ENCODE assay signal across 8 mouse cellular contexts in the genomic region with DNA sequence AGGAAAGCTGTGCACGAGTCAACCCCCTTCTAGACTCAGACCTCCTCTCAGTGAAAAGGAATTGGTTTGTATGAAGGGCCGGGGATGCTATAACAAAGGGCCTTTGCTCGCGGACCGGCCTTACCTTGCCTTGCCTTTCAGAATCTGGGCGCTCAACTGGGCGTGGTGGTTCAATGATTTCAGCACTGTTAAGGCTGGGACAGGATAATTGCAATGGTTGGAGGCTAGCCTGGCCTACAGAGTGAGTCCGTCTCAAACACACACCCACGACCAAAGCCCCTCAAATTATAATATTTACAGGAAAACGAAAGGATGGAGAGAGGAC. TPM values are rescaled to one million over a fixed set of nuclear protein-coding genes. Genes with fewer than 3 reads are reported as not detected.
DNase-seq lines count a peak whose midpoint lies in the region; ATAC-seq and TF ChIP-seq lines count a peak whose summit lies in the region.

A gene (minus strand): TSS at position 132 of the 325 bp plus-strand sequence.

- H3K9ac ChIP-seq in limb, embryonic 14.5 days (ENCODE audit: low read depth, low read length, severe bottlenecking) = peak within 1 kb of the TSS; percentile 50
- H3K9ac ChIP-seq in stomach, embryonic 16.5 days (ENCODE audit: low read length) = peak within 1 kb of the TSS; percentile 72

- no peak for TF ChIP-seq POLR2A in testis, adult 2 months (IDR thresholded peaks at IDR 0.05; ENCODE audit: control insufficient read depth, low read depth, low read length)
- no peak for TF ChIP-seq POLR2A in limb, embryonic 14.5 days (IDR thresholded peaks at IDR 0.05; ENCODE audit: borderline replicate concordance, extremely low read depth, insufficient read depth, insufficient read length)

- H3K4me2 ChIP-seq in limb, embryonic 14.5 days (replicated peaks; ENCODE audit: low read depth, low read length, severe bottlenecking) = peak within 1 kb of the TSS; percentile 98
- peak within 1 kb of the TSS; percentile 81 for H3K4me2 ChIP-seq in stomach, embryonic 16.5 days (ENCODE audit: low read depth, low read length)

- no peak for DNase-seq in gastrocnemius, adult 2 months
- DNase-seq in gastrocnemius, postnatal 10 days = no peak
- no peak for DNase-seq in testis, postnatal 14 days (ENCODE audit: low spot score)
- DNase-seq in limb, embryonic 14.5 days (ENCODE audit: low spot score) = no peak
- no peak for DNase-seq in frontal cortex, postnatal 10 days (ENCODE audit: low spot score in 2 of 2)
- no peak for DNase-seq in frontal cortex, adult 2 months (ENCODE audit: extremely low spot score in 1 of 2, low spot score in 1 of 2)

- peak within 1 kb of the TSS; percentile 72 for H3K27ac ChIP-seq in gastrocnemius, adult 2 months
- H3K27ac ChIP-seq in testis, adult 2 months (ENCODE audit: control insufficient read depth, insufficient read depth, low read depth, low read length) = no peak within 1 kb of the TSS
- no peak within 1 kb of the TSS for H3K27ac ChIP-seq in limb, embryonic 14.5 days (replicated peaks; ENCODE audit: low read depth, low read length)
- H3K27ac ChIP-seq in stomach, embryonic 16.5 days (ENCODE audit: low read length) = peak within 1 kb of the TSS; percentile 52

- H3K27me3 ChIP-seq in testis, adult 2 months (ENCODE audit: control insufficient read depth, insufficient read depth, low read length) = no peaks in the 10 kb centered on the region
- 0 out of 2 replicates have a peak, but pooled peaks cover 9% of the 10 kb centered on the region for H3K27me3 ChIP-seq in limb, embryonic 14.5 days (ENCODE audit: control insufficient read depth, insufficient read depth, low read length)
- H3K27me3 ChIP-seq in stomach, embryonic 16.5 days (ENCODE audit: control insufficient read depth, insufficient read depth, low read length) = no peaks in the 10 kb centered on the region; the same call in 1 of the 2 replicates

- intact Hi-C loops in gastrocnemius, adult 2 months (cut with DNase I) = no loop called here

- H3K4me3 ChIP-seq in gastrocnemius, adult 2 months = peak within 1 kb of the TSS; percentile 83
- H3K4me3 ChIP-seq in testis, adult 2 months (ENCODE audit: control insufficient read depth, low read depth, low read length) = peak within 1 kb of the TSS; percentile 30
- H3K4me3 ChIP-seq in limb, embryonic 14.5 days (replicated peaks; ENCODE audit: low read length) = peak within 1 kb of the TSS; percentile 50
- H3K4me3 ChIP-seq in stomach, embryonic 16.5 days (replicated peaks; ENCODE audit: low read length) = peak within 1 kb of the TSS; percentile 55

- 7% methylated on average over 10 of the region's 10 CpGs for WGBS in limb, embryonic 14.5 days
- WGBS in stomach, embryonic 16.5 days = 18% methylated on average over 10 of the region's 10 CpGs

- TF ChIP-seq CTCF in gastrocnemius, adult 2 months (IDR thresholded peaks at IDR 0.05) = no peak
- TF ChIP-seq CTCF in testis, adult 2 months (IDR thresholded peaks at IDR 0.05; ENCODE audit: control insufficient read depth, insufficient read depth, insufficient replicate concordance, low read depth, low read length) = no peak

- peaks cover 8% of the 10 kb centered on the region for H3K4me1 ChIP-seq in testis, adult 2 months (ENCODE audit: control insufficient read depth, insufficient read depth, low read length)
- H3K4me1 ChIP-seq in limb, embryonic 14.5 days (ENCODE audit: control insufficient read depth, insufficient read depth, low read length) = peaks cover 12% of the 10 kb centered on the region
- peaks cover 7% of the 10 kb centered on the region for H3K4me1 ChIP-seq in stomach, embryonic 16.5 days (ENCODE audit: control insufficient read depth, insufficient read depth, low read length)

- no peaks in the 10 kb centered on the region for H3K36me3 ChIP-seq in testis, adult 2 months (ENCODE audit: control insufficient read depth, insufficient read depth, low read length)
- no peaks in the 10 kb centered on the region for H3K36me3 ChIP-seq in limb, embryonic 14.5 days (ENCODE audit: control insufficient read depth, insufficient read depth, low read length)
- no peaks in the 10 kb centered on the region for H3K36me3 ChIP-seq in stomach, embryonic 16.5 days (ENCODE audit: control insufficient read depth, insufficient read depth, low read length)

- H3K9me3 ChIP-seq in limb, embryonic 14.5 days (ENCODE audit: control insufficient read depth, low read length) = no peaks in the 10 kb centered on the region
- no peaks in the 10 kb centered on the region for H3K9me3 ChIP-seq in stomach, embryonic 16.5 days (replicated peaks; ENCODE audit: control insufficient read depth, low read length)

- 0 out of 2 replicates have a peak, but pooled peaks have one; percentile 4 for ATAC-seq in limb, embryonic 14.5 days (ENCODE audit: low FRiP score, low read depth)
- peak; percentile 45 for ATAC-seq in stomach, embryonic 16.5 days (ENCODE audit: insufficient read depth, low FRiP score)

RNA-seq across cellular contexts. Expression of the gene that starts here (rescaled TPM):
- under 1 TPM; 0.69 to 0.75 TPM for total RNA-seq in gastrocnemius, adult 2 months (2021)
- 1 to 10 TPM in 1 of 2 experiments, under 1 TPM in 1; 0.96 to 1.4 TPM for total RNA-seq in gastrocnemius, postnatal 10 days (2021)
- 7.5 and 9.7 TPM in 2 replicates for polyA plus RNA-seq in testis, adult 2 months (2012; rRNA removed)
- 0.79 and 2.6 TPM in 2 replicates for polyA plus RNA-seq in limb, embryonic 14.5 days (2012; rRNA removed)
- 2.9 and 4.3 TPM in 2 replicates for polyA plus RNA-seq in limb, embryonic 14.5 days (2014; fragmentation: Nextera tagmentation; extraction: Ambion mirVana)
- 56.1 and 59.9 TPM in 2 replicates for polyA plus RNA-seq in stomach, embryonic 16.5 days (2015; fragmentation: Nextera tagmentation; extraction: Ambion mirVana)
- polyA plus RNA-seq in frontal cortex, adult 2 months (2012; rRNA removed) = 2.7 and 3.9 TPM in 2 replicates

Comparison
In these comparisons a context has a peak if more than half of its experiments do, and no peak if none do; other contexts are left out.
1. H3K27ac ChIP-seq: peak in gastrocnemius, adult 2 months (single experiment) and stomach, embryonic 16.5 days (single experiment); none in testis, adult 2 months (single experiment) and limb, embryonic 14.5 days (single experiment).
2. H3K4me3 ChIP-seq: peak in every context shown above with its lines; median percentile 83 in gastrocnemius, adult 2 months; 55 in stomach, embryonic 16.5 days; 50 in limb, embryonic 14.5 days; 30 in testis, adult 2 months.